Mouse (Mus musculus) myocyte (in vitro differentiated cells): ENCODE measurements around the gene Pilra. TPM values are rescaled to one million over a fixed set of nuclear protein-coding genes. Genes with fewer than 3 reads are reported as not detected.

ENCODE experiments used
- H3K27me3 ChIP-seq: one replicate; pipeline ENCODE4 v1.6.1; 2011; ENCODE audit not compliant: control insufficient read depth, insufficient read depth, insufficient read length
- H3K36me3 ChIP-seq: one replicate; pipeline ENCODE4 v1.6.1; 2011; ENCODE audit not compliant: control insufficient read depth, insufficient read depth
- H3K4me2 ChIP-seq: one replicate; pipeline ENCODE4 v1.6.1; 2011; ENCODE audit warnings: low read depth, control low read depth
- H3K4me3 ChIP-seq: one replicate; pipeline ENCODE4 v1.5.1; 2011; ENCODE audit warnings: mild to moderate bottlenecking, control low read depth, moderate library complexity
- H3K79me2 ChIP-seq: one replicate; pipeline ENCODE4 v1.6.1; 2011; ENCODE audit not compliant: control insufficient read depth, insufficient read depth
- H3ac ChIP-seq: one replicate; pipeline ENCODE4 v1.6.1; 2011; ENCODE audit not compliant: control insufficient read depth, insufficient read length
- CEBPB ChIP-seq: IDR thresholded peaks from 2 replicates; pipeline ENCODE4 v1.6.1; 2011; ENCODE audit warnings: mild to moderate bottlenecking, moderate library complexity; ENCODE audit not compliant: poor library complexity, insufficient read depth, severe bottlenecking
- E2F4 ChIP-seq: IDR thresholded peaks from one replicate; pipeline ENCODE4 v1.6.1; 2011; ENCODE audit warnings: mild to moderate bottlenecking, control low read depth, moderate library complexity; ENCODE audit not compliant: insufficient read depth
- MAX ChIP-seq: IDR thresholded peaks from one replicate; pipeline ENCODE4 v1.6.1; 2011; ENCODE audit warnings: low read depth, mild to moderate bottlenecking, control low read depth
- MYOD1 ChIP-seq, 3 experiments: IDR thresholded peaks; one replicate each; pipeline ENCODE4 v1.6.1; 2011; ENCODE audit warnings: control low read depth in 2 of 3, low read depth in 2 of 3, mild to moderate bottlenecking in 2 of 3, moderate library complexity in 1 of 3; ENCODE audit not compliant: insufficient read length in 2 of 3, control insufficient read depth in 1 of 3
- MYOG ChIP-seq, 3 experiments: IDR thresholded peaks; one replicate each; pipeline ENCODE4 v1.6.1; 2011; ENCODE audit warnings: control low read depth in 2 of 3, low read depth in 2 of 3, mild to moderate bottlenecking in 2 of 3; ENCODE audit not compliant: insufficient read length in 2 of 3, control insufficient read depth in 1 of 3, insufficient read depth in 1 of 3
- POLR2A ChIP-seq: IDR thresholded peaks from one replicate; pipeline ENCODE4 v1.6.1; 2011; ENCODE audit warnings: low read depth, mild to moderate bottlenecking, control low read depth, moderate library complexity; ENCODE audit not compliant: insufficient read length
- POLR2AphosphoS2 ChIP-seq: IDR thresholded peaks from one replicate; pipeline ENCODE4 v1.6.1; 2011; ENCODE audit warnings: low read depth, control low read depth; ENCODE audit not compliant: insufficient read length
- REST ChIP-seq: IDR thresholded peaks from one replicate; pipeline ENCODE4 v1.6.1; 2011; ENCODE audit warnings: mild to moderate bottlenecking, control low read depth, moderate library complexity; ENCODE audit not compliant: insufficient read depth, insufficient read length
- SRF ChIP-seq: IDR thresholded peaks from one replicate; pipeline ENCODE4 v1.6.1; 2011; ENCODE audit warnings: low read depth; ENCODE audit not compliant: control insufficient read depth, insufficient read length
- TCF12 ChIP-seq: IDR thresholded peaks from one replicate; pipeline ENCODE4 v1.6.1; 2011; ENCODE audit warnings: mild to moderate bottlenecking, control low read depth; ENCODE audit not compliant: poor library complexity, insufficient read depth, severe bottlenecking
- TCF3 ChIP-seq: IDR thresholded peaks from one replicate; pipeline ENCODE4 v1.6.1; 2011; ENCODE audit warnings: low read depth, control low read depth; ENCODE audit not compliant: insufficient read length
- USF1 ChIP-seq: IDR thresholded peaks from one replicate; pipeline ENCODE4 v1.6.1; 2011; ENCODE audit warnings: low read depth, mild to moderate bottlenecking, control low read depth, moderate library complexity
- polyA plus RNA-seq: library from polyadenylated mRNA; unstranded; fragments of >200 nt; fragmentation: generic; extraction: Trizol; gene quantifications from one replicate; pipeline ENCODE4 v1.2.1, GENCODE M21; 2012; ENCODE audit warnings: missing spikeins

Gene Pilra
- polyA plus RNA-seq, 1 experiment, result 0.05 TPM

- Histone ChIP-seq H3K79me2 (no peaks in the 10 kb centered on the region), H3K27me3 (peaks cover 11% of the 10 kb centered on the region), H3K4me2 (no peak overlapping the region), H3K36me3 (no peaks in the 10 kb centered on the region), H3K4me3 (no peak overlapping the region), H3ac (no peak overlapping the region)
- TF ChIP-seq MYOG (IDR thresholded peaks at IDR 0.05; ENCODE audit: control insufficient read depth in 1 of 3, insufficient read depth in 1 of 3, insufficient read length in 2 of 3, low read depth in 2 of 3) (no peak), REST (no peak), CEBPB (no peak), MAX (no peak), TCF12 (no peak), MYOD1 (IDR thresholded peaks at IDR 0.05; ENCODE audit: control insufficient read depth in 1 of 3, insufficient read length in 2 of 3, low read depth in 2 of 3) (no peak), E2F4 (no peak), USF1 (no peak), POLR2A (no peak), TCF3 (no peak), POLR2AphosphoS2 (no peak), SRF (no peak)
These were observed 10.1 kb downstream of the Pilra start for GRCm38 (mm10) chr5:137825971-137826370.

DNA sequence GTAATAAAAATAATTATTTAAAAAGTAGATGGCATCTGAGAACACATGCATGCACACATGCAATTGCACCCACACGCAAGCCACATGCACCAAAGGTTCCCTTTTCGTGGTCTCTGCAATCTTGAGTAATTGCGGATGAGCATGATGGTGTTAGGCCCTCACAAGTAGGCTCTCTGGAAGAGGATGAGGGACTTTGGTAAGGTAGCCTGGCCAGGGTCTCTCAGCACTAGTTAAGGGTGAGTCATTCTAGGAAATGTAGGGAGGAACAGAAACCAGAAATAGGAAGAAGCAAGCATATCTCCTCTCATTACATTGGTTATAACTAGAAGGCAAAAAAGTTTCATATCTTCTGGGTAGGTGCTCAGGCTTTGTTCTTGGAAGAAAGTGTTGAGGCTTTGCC lies 11.1 kb downstream of the Pilra start:
- H3K36me3 ChIP-seq, result no peaks in the 10 kb centered on the region
- H3ac ChIP-seq, result no peak overlapping the region
- no peak overlapping the region for H3K4me3 ChIP-seq
- H3K4me2 ChIP-seq, result no peak overlapping the region
- H3K79me2 ChIP-seq, result no peaks in the 10 kb centered on the region
- peaks cover 11% of the 10 kb centered on the region for H3K27me3 ChIP-seq
- TF ChIP-seq CEBPB, result no peak
- TF ChIP-seq POLR2A, result no peak
- TF ChIP-seq REST, result no peak
- TF ChIP-seq MYOD1 (IDR thresholded peaks at IDR 0.05; ENCODE audit: control insufficient read depth in 1 of 3, insufficient read length in 2 of 3, low read depth in 2 of 3), result no peak
- no peak for TF ChIP-seq TCF12
- no peak for TF ChIP-seq E2F4
- no peak for TF ChIP-seq SRF
- TF ChIP-seq USF1, result no peak
- no peak for TF ChIP-seq MYOG (IDR thresholded peaks at IDR 0.05; ENCODE audit: control insufficient read depth in 1 of 3, insufficient read depth in 1 of 3, insufficient read length in 2 of 3, low read depth in 2 of 3)
- TF ChIP-seq POLR2AphosphoS2, result no peak
- TF ChIP-seq MAX, result no peak
- TF ChIP-seq TCF3, result no peak

- H3K36me3 ChIP-seq, result no peaks in the 10 kb centered on the region
- no peak for TF ChIP-seq USF1
- no peak for TF ChIP-seq CEBPB
- TF ChIP-seq MAX, result no peak
- TF ChIP-seq MYOD1 (IDR thresholded peaks at IDR 0.05; ENCODE audit: control insufficient read depth in 1 of 3, insufficient read length in 2 of 3, low read depth in 2 of 3), result peak in 2 of 3 experiments; percentile 31 to 71
- no peak for TF ChIP-seq REST
- TF ChIP-seq MYOG (IDR thresholded peaks at IDR 0.05; ENCODE audit: control insufficient read depth in 1 of 3, insufficient read depth in 1 of 3, insufficient read length in 2 of 3, low read depth in 2 of 3), result peak in 2 of 3 experiments; percentile 15 to 73
- no peak overlapping the region for H3ac ChIP-seq
- no peak overlapping the region for H3K4me2 ChIP-seq
- peaks cover 11% of the 10 kb centered on the region for H3K27me3 ChIP-seq
- H3K79me2 ChIP-seq, result no peaks in the 10 kb centered on the region
- no peak overlapping the region for H3K4me3 ChIP-seq
These were observed 12.5 kb downstream of the Pilra start for GRCm38 (mm10) chr5:137823455-137824045.

- no peak for TF ChIP-seq TCF3
- peak; percentile 19 to 57 (median 28) for TF ChIP-seq MYOD1 (IDR thresholded peaks at IDR 0.05; ENCODE audit: control insufficient read depth in 1 of 3, insufficient read length in 2 of 3, low read depth in 2 of 3)
- no peak for TF ChIP-seq TCF12
- no peak for TF ChIP-seq POLR2AphosphoS2
- TF ChIP-seq MYOG (IDR thresholded peaks at IDR 0.05; ENCODE audit: control insufficient read depth in 1 of 3, insufficient read depth in 1 of 3, insufficient read length in 2 of 3, low read depth in 2 of 3), result peak in 1 of 3 experiments; percentile 42
- no peak for TF ChIP-seq USF1
- no peak for TF ChIP-seq POLR2A
- TF ChIP-seq REST, result no peak
- no peak for TF ChIP-seq CEBPB
- TF ChIP-seq MAX, result no peak
- no peak for TF ChIP-seq SRF
- no peak for TF ChIP-seq E2F4
- Histone ChIP-seq H3K79me2 (no peaks in the 10 kb centered on the region), H3ac (no peak overlapping the region), H3K4me3 (no peak overlapping the region), H3K27me3 (peaks cover 11% of the 10 kb centered on the region), H3K36me3 (no peaks in the 10 kb centered on the region), H3K4me2 (no peak overlapping the region)
These were observed 13.5 kb downstream of the Pilra start for GRCm38 (mm10) chr5:137822602-137823001.
